Mouse (Mus musculus) mouse embryonic stem cell (cell line): ENCODE results near the gene Olfr47.
"Not testable (repeated sequence)": the region's sequence is repeated elsewhere in the genome, so short reads cannot be mapped to it uniquely, and the experiment has no call there.

ENCODE experiments used
- in situ Hi-C, 2 experiments: fragments of 300-500 bp; cut with MboI; formaldehyde crosslinking; loops; 1 replicate in 1 of 2; 3 replicates in 1 of 2; pipeline ENCODE4 v1.14.3; 2019 to 2020; ENCODE audit warnings: low sequenced_read_pairs in 2 of 2, low pct_unique_long_range_greater_than_20kb in 1 of 2, mixed read lengths in 1 of 2; ENCODE audit not compliant: unreplicated experiment in 1 of 2

Olfr47 gene

DNA sequence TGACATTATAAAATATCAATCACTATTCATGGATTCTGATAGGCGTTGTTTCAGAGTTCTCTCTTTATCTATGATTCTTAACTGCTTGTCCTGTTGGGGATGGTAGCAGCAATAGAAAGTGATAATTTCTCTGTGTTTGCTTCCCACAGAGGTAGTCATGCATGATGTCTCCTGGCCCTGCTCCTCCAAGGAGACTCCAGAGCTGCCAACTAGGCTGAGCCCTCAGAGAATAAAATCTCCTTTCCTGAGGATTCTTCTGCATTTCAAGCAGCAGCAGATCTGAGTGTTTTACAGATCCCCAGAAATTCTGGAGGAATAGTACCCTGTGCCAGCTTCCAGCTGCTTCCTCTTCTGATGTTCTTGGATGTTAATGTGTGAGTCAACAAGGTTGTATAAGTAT lies at the start of gene Olfr47:
Gene Olfr47 (plus strand): TSS at position 275 of the 400 bp plus-strand sequence.
- in situ Hi-C loops = not testable (repeated sequence)

DNA sequence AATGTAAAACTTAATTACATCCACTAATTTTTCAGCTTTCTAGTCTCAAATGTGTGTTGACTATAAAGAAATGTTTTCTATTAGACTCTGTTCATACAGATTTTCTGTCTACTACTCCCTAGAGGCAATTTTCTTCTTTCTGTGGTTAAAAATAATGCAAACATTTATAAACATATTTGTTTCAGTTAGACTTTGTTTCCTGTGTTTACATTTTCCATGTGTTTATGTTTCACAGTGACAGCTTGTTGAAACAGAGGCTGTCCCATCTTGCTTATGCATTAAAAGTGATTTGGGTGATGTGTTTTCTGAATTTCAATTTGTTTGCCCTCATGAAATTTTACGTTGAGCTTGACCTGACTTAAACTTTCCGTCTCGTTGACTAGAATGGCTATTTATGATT lies 40.3 kb upstream of the Olfr47 start:
- in situ Hi-C loops = no loop called here

DNA sequence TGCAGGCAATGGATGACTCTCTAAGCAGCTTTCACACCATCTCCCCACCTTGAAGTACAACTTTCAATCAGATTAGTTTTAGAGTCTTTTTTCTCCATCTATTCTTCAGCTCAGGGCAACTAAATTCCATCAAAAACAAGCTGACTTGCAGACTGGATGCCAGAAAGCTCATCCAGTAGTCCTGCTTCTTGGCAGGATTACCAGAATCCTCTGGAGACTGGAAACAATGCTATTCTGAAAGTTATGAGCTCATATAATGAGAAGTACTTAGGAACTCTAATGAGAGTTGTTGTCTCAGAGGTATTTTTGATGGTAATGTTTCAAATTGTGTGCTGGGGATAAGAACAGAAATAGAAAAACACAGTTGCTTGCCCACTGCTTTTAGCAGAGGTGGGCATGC lies 34.5 kb upstream of the Olfr47 start, which contains the start of gene Olfr435:
Gene Olfr435 (plus strand): TSS at position 366 of the 400 bp plus-strand sequence.
- in situ Hi-C loops = no loop called here

DNA sequence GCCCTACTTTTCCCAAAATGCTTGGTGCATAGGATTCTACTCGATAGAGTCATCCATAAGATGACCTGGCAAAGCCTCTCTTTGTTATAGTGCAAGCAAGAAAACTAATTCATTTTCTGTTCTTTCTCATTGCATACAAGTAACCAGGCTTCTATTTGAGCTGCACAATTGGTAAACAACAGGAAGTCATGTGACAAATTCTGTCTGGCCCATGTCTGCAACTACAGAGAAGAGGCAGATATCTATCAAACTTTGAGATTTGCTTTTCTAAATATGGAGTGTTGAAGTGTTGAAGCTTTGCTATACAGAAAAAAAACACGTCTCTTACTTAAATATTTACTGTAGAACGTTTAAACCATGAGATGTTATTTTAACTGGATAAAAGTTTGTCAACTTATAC lies 33.2 kb upstream of the Olfr47 start:
- in situ Hi-C loops = no loop called here

DNA sequence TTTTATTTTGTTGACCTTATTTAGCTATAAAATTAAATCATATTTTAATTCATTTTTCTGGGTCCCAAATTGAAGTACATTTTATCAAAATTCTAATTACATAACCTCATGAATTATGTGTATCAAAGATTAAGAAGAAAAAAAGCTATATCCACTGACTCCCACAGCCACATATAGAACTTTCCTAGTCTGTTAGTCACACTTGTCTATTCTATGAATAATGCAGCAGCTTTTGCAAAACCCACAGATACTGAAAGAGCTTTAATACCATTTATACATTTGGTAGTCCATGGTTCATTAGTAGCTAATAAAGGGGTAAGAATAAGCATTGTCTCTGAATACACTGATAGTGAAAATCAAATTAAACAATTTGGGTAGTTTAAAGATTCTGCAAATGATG lies 28.5 kb upstream of the Olfr47 start:
- in situ Hi-C loops = no loop called here

DNA sequence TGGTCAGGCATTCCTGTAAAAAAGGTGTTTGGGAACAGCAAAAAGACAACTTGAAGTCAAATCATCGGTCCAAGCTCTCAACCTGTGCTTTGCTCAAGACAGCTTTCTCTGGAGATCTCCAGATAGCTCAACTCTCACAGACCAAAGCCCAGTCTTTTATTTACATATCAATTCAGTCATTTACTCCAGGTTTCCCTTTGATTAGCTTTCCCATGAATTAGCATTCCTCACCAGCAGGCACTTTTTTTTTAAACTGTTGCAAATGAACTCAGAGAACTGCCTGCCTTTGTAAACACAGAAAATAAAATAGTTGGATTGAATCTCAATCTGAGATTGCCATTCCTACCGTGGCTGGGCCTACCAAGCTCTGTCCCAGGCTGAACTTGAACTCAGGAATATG lies 26.0 kb upstream of the Olfr47 start:
- in situ Hi-C loops = no loop called here

DNA sequence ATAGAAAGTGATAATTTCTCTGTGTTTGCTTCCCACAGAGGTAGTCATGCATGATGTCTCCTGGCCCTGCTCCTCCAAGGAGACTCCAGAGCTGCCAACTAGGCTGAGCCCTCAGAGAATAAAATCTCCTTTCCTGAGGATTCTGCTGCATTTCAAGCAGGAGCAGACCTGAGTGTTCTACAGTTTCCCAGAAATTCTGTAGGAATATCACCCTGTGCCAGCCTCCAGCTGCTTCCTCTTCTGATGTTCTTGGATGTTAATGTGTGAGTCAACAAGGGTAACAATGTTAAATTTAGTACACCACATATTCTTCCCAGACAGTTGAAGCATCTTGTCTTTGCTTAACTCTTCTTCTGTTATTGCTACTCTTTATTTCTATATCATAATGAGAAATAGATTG lies 18.5 kb upstream of the Olfr47 start, which contains the start of gene Olfr434:
Gene Olfr434 (plus strand): TSS at position 149 of the 400 bp plus-strand sequence.
- in situ Hi-C loops = not testable (repeated sequence)

DNA sequence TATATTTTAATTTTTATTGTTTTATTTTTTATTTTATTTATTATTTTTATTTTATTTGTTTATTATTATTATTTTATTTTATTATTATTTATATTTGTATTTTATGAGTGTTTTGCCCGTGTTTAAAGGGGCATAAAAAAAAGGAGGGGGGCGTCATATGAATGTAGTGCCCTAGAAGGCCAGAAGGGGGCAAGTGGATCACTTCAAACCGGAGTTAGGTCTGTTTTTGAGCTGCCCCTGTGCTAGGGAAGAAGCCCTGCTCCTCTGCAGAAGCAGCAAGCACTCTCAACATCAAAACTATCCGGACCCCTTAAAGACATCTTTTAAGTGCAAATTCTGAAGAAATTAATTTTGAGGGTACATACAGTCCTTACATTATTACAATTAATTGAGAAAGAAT lies 10.7 kb downstream of the Olfr47 start:
- in situ Hi-C loops = no loop called here

DNA sequence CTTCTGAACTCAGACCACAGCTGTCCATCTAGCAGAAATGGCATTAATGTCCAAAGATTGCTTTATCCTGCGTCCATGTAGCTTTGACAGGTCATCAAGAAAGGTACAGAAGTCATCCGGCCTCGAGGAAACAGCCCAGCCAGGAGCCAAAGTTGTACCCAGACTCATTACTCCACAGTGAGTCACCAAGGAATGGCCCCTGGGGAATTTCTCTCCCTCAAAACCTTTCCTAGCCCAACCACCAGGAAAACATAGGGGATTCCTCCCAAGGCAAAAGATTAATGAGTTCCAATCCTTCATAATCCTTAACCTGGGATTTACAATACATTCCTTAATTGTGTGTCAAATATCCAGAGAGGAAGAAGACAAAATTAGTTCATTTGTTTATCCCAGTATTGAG lies 16.1 kb downstream of the Olfr47 start:
- in situ Hi-C loops = no loop called here

DNA sequence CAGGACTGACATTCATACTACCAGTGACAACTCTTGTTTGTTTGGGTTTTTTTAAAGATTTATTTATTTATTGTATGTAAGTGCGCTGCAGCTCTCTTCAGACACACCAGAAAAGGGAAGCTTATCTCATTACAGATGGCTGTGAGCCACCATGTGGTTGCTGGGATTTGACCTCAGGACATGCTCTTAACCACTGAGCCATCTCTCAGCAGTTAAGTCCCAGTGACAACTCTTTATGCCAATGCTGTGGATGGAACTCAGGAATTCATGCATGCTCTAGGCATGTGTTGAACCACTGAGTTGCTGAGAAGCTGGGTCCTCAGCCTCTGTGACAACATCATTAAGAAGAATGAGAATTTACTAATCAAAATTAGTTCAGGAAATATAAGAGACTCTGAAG lies 21.7 kb downstream of the Olfr47 start:
- in situ Hi-C loops = no loop called here

DNA sequence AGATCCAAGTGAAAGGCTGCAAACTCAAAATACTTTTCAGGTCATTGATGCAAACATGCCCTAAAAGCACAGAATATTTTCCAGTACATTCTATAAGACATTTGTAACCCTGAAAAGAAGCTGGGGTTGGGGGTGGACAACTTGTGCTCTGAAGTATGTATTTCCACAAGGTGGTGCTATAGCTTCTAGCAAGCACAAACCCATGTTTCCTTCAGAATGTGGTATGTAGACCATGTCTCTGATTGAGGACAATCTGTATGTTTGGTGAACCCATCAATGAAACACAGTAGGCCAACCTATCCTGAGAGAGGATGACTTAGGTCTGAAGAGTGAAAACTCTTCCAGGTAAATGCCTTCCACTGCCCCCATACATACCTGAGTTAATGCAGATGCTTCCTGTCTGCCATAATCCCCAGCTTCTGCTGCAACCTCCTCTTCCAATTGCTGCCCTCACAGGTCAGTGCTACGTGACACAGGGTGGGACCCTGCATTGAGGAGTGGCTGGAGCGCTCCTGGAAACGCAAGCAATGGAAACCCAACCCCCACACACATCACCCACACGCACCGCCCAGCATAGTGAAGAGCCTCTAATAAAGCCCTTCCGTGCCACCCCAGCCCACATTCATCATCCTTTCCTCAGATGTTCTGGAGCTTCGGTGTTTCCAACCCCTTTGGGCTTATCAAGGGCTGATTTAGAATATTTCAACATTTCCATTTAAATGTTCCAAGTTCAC lies 23.0 kb downstream of the Olfr47 start:
- in situ Hi-C loops = no loop called here

DNA sequence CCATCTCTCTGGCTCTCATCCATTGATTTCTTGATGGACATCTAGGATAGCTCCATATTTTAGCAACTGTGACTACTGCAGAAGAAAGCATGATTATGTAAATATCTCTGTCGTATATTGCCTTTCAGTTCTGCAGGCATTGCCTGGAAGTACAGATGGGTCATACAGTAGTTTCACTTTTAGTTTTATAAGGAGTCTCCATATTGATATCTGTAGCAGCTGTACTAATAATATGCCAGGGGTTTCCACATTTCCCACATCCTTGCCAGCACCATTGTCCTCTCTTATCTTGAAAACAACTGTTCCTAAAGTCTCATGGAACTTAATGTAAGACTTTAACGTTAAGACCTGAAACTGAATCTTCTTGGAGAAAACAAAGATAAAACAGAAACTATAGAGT lies 29.4 kb downstream of the Olfr47 start:
- in situ Hi-C loops = no loop called here

DNA sequence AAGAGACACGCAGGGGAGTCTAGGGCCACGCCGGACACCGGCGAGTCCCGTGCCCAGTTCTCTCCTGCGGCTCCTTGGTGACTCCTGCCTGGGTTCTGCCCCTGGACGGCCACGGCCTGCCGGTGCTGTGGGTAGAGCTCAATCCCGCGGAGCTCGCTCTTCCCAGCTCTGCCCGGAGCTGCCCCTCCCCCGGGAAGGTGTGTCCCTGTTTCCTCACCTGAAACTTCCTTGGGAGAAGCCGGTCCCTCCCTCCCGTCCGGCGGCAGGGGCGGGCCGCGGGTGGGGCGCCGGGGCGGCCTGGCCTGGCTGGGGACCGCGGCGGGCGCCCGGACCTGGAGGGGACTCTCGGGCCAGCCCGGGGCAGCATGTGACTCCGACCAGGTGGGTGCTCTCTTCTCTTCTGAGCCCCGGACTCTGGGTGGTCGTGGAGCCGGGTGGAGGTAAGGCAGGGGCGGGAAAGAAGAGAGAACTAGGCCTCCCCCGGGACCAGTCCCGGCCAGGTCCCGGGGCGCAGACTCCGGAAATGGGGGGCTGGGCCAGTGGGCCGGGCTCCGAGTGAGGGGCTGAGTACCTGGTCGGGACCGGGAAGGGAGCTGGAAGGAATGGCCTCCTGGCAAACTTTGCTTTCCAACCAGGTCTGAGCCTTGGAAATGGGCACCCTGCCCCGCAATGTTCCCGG lies 34.2 kb downstream of the Olfr47 start, which contains the start of gene Arhgef5:
Gene Arhgef5 (plus strand): TSS at position 220 of the 679 bp plus-strand sequence.
- in situ Hi-C loops = no loop called here

DNA sequence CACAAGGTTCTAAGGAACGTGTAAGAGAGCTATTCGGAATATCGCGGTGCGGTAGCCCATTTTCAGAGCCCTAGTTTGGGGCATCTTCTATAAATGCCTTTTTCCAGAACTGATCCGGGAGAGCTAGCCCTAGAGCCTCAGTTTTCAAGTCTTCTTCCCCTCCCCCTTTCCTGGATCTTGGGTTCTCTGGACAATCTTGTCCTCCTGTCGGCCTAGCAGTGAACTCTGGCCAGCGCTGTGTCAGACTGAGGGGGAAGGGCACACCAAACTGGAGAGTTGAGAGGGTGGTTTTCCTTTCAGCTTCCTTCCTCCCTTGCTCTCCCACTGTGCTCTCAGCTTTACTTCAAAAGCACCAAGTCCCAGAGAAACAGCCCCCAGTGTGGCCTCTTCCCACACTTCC lies 35.0 kb downstream of the Olfr47 start:
- in situ Hi-C loops = no loop called here

DNA sequence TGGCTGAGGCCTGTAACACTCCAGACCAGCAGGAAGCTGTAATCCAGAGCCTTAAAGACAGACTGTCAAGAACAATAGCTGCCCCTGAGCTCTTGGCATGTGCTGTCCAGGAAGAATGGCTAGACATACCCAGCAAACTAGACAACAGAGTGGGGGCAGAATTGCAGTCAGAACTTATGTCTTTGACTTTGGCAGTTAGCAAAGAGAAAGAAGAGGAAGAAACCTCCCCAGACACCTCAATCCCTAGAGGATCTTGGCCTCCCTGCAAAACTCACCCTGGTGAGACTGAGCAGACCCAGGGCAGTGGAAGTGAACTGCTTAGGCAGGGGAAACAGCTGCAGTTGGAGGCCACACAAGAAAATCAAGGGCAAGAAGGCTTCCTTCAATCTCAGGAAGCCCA lies 41.3 kb downstream of the Olfr47 start:
- in situ Hi-C loops = no loop called here

DNA sequence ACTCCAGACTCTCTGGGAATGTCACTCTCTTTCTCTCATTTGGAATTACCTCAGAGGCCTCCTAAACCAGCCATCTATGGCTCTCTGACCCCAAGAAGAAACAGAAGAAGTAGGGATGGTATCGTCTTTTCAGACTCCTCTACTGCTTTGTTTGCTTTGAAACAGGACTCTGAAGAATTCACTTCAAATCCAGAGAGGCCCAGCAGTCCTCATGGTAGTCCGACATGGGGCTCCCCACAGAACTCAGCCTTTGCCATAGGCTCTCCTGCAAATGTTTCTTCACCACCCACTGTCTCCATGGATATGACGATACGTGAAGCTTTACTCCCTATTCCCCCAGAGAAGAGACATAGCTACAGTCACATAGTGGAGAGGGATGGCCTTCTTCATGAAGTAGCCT lies 42.8 kb downstream of the Olfr47 start:
- in situ Hi-C loops = no loop called here

DNA sequence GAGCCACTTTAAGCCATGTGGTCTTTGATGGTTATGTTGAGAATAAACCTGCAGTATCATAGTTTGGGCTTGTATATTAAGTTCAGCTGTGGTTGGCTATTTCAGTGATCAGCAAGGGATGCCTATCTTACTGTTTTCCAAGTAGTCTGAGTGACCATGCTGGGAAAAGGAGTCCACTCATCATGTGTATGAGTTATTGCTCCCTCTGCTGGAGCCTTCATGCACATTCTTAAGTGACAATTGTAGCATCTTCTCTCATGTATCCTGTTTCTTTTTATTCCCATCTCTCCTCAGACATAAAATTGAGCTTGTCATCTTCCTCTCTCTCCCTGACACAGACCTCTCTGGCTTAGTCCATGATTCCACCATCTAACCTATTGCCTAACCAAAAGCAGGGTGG lies 46.9 kb downstream of the Olfr47 start:
- in situ Hi-C loops = no loop called here

DNA sequence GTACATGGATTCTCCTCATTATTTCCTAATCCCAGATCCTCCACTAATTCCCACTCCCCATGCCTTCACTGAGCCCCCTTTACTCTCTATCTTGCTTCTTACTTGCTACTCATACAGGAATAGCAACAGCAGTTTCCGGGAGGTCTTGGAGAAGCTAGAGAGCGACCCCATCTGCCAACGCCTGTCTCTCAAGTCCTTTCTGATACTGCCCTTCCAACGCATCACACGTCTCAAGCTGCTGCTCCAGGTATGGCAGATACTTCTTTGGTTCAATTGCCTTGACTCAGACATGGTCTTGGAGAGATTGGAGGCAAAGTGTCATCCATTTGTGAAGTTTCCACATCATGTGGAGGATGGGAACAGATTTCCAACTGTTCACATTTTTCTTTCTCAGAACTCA lies 49.2 kb downstream of the Olfr47 start:
- in situ Hi-C loops = no loop called here
